Mouse (Mus musculus): ENCODE measurements around the gene Trpm4. TPM values are rescaled to one million over a fixed set of nuclear protein-coding genes. Genes with fewer than 3 reads are reported as not detected.

Gene Trpm4
- polyA plus RNA-seq (2012; rRNA removed) = 17.5 and 18.9 TPM in 2 replicates

GRCm38 (mm10) chr7:45333431-45333982 lies at the start of gene Trpm4:
TSS of gene Trpm4 (minus strand) at chr7:45333780.
- no peaks in the 10 kb centered on the region for H3K27me3 ChIP-seq (ENCODE audit: control insufficient read depth, insufficient read depth, low read length)
- no peak for TF ChIP-seq CTCF (IDR thresholded peaks at IDR 0.05; ENCODE audit: borderline replicate concordance, insufficient read depth, low read depth, low read length)
- peak; percentile 48; the same call in 1 of the 2 replicates for TF ChIP-seq POLR2A (IDR thresholded peaks at IDR 0.05; ENCODE audit: borderline replicate concordance, insufficient read depth, low read length)
- peaks cover 6% of the 10 kb centered on the region for H3K4me1 ChIP-seq (ENCODE audit: control insufficient read depth, insufficient read depth, low read length)
- DNase-seq = peak; percentile 65 to 76
- no peak within 1 kb of the TSS for H3K27ac ChIP-seq (ENCODE audit: insufficient read depth, low read length)
- peak within 1 kb of the TSS; percentile 74 for H3K4me3 ChIP-seq (replicated peaks; ENCODE audit: insufficient read depth, low read depth, low read length)
- under 1% methylated on average over 38 of the region's 38 CpGs for WGBS

- H3K4me1 ChIP-seq (ENCODE audit: control insufficient read depth, insufficient read depth, low read length) = no peaks in the 10 kb centered on the region
- WGBS = 36% methylated on average over 1 of the region's 1 CpGs
- no peak overlapping the region for H3K27ac ChIP-seq (ENCODE audit: insufficient read depth, low read length)
- H3K4me3 ChIP-seq (replicated peaks; ENCODE audit: insufficient read depth, low read depth, low read length) = no peak overlapping the region
- TF ChIP-seq POLR2A (IDR thresholded peaks at IDR 0.05; ENCODE audit: borderline replicate concordance, insufficient read depth, low read length) = no peak
- TF ChIP-seq CTCF (IDR thresholded peaks at IDR 0.05; ENCODE audit: borderline replicate concordance, insufficient read depth, low read depth, low read length) = no peak
- DNase-seq = no peak
- H3K27me3 ChIP-seq (ENCODE audit: control insufficient read depth, insufficient read depth, low read length) = no peaks in the 10 kb centered on the region
These were observed 42.5 kb upstream of the Trpm4 start for GRCm38 (mm10) chr7:45376057-45376456.

GRCm38 (mm10) chr7:45374620-45375019 lies 41.0 kb upstream of the Trpm4 start:
- DNase-seq = no peak
- TF ChIP-seq CTCF (IDR thresholded peaks at IDR 0.05; ENCODE audit: borderline replicate concordance, insufficient read depth, low read depth, low read length) (no peak), POLR2A (IDR thresholded peaks at IDR 0.05; ENCODE audit: borderline replicate concordance, insufficient read depth, low read length) (no peak)
- H3K27me3 ChIP-seq (ENCODE audit: control insufficient read depth, insufficient read depth, low read length) = no peaks in the 10 kb centered on the region
- WGBS = 91% methylated on average over 8 of the region's 8 CpGs
- H3K4me1 ChIP-seq (ENCODE audit: control insufficient read depth, insufficient read depth, low read length) = no peaks in the 10 kb centered on the region; the same call in 1 of the 2 replicates
- no peak overlapping the region for H3K4me3 ChIP-seq (replicated peaks; ENCODE audit: insufficient read depth, low read depth, low read length)
- H3K27ac ChIP-seq (ENCODE audit: insufficient read depth, low read length) = no peak overlapping the region

GRCm38 (mm10) chr7:45372371-45372770 lies 38.8 kb upstream of the Trpm4 start:
- no peak for TF ChIP-seq CTCF (IDR thresholded peaks at IDR 0.05; ENCODE audit: borderline replicate concordance, insufficient read depth, low read depth, low read length)
- TF ChIP-seq POLR2A (IDR thresholded peaks at IDR 0.05; ENCODE audit: borderline replicate concordance, insufficient read depth, low read length) = no peak
- 82% methylated on average over 5 of the region's 5 CpGs for WGBS
- no peak overlapping the region for H3K27ac ChIP-seq (ENCODE audit: insufficient read depth, low read length)
- no peak overlapping the region for H3K4me3 ChIP-seq (replicated peaks; ENCODE audit: insufficient read depth, low read depth, low read length)
- no peak for DNase-seq
- peaks cover 12% of the 10 kb centered on the region for H3K4me1 ChIP-seq (ENCODE audit: control insufficient read depth, insufficient read depth, low read length)
- no peaks in the 10 kb centered on the region for H3K27me3 ChIP-seq (ENCODE audit: control insufficient read depth, insufficient read depth, low read length)

GRCm38 (mm10) chr7:45370475-45371311 lies 37.1 kb upstream of the Trpm4 start, which contains the start of gene Lin7b:
TSS of gene Lin7b (minus strand) at chr7:45370583.
- Histone ChIP-seq H3K4me1 (ENCODE audit: control insufficient read depth, insufficient read depth, low read length) (peaks cover 12% of the 10 kb centered on the region), H3K27me3 (ENCODE audit: control insufficient read depth, insufficient read depth, low read length) (no peaks in the 10 kb centered on the region), H3K27ac (ENCODE audit: insufficient read depth, low read length) (peak within 1 kb of the TSS; percentile 12; the same call in 1 of the 2 replicates), H3K4me3 (replicated peaks; ENCODE audit: insufficient read depth, low read depth, low read length) (peak within 1 kb of the TSS; percentile 70)
- 12% methylated on average over 28 of the region's 28 CpGs for WGBS
- TF ChIP-seq POLR2A (IDR thresholded peaks at IDR 0.05; ENCODE audit: borderline replicate concordance, insufficient read depth, low read length) = no peak; the same call in 1 of the 2 replicates
- TF ChIP-seq CTCF (IDR thresholded peaks at IDR 0.05; ENCODE audit: borderline replicate concordance, insufficient read depth, low read depth, low read length) = no peak
- peak; percentile 89 for DNase-seq

GRCm38 (mm10) chr7:45369836-45370474 lies 36.4 kb upstream of the Trpm4 start:
- Histone ChIP-seq H3K27me3 (ENCODE audit: control insufficient read depth, insufficient read depth, low read length) (no peaks in the 10 kb centered on the region), H3K4me1 (ENCODE audit: control insufficient read depth, insufficient read depth, low read length) (peaks cover 12% of the 10 kb centered on the region), H3K4me3 (replicated peaks; ENCODE audit: insufficient read depth, low read depth, low read length) (peak overlapping the region; percentile 70), H3K27ac (ENCODE audit: insufficient read depth, low read length) (peak overlapping the region; percentile 12; the same call in 1 of the 2 replicates)
- peak in 1 of 2 experiments; percentile 40 for DNase-seq
- TF ChIP-seq POLR2A (IDR thresholded peaks at IDR 0.05; ENCODE audit: borderline replicate concordance, insufficient read depth, low read length) = 0 out of 2 replicates have a peak, but pooled peaks have one; percentile 15
- TF ChIP-seq CTCF (IDR thresholded peaks at IDR 0.05; ENCODE audit: borderline replicate concordance, insufficient read depth, low read depth, low read length) = no peak
- WGBS = 2% methylated on average over 52 of the region's 52 CpGs

- Histone ChIP-seq H3K27ac (ENCODE audit: insufficient read depth, low read length) (no peak overlapping the region), H3K4me1 (ENCODE audit: control insufficient read depth, insufficient read depth, low read length) (peaks cover 12% of the 10 kb centered on the region), H3K27me3 (ENCODE audit: control insufficient read depth, insufficient read depth, low read length) (no peaks in the 10 kb centered on the region), H3K4me3 (replicated peaks; ENCODE audit: insufficient read depth, low read depth, low read length) (no peak overlapping the region)
- TF ChIP-seq CTCF (IDR thresholded peaks at IDR 0.05; ENCODE audit: borderline replicate concordance, insufficient read depth, low read depth, low read length) (no peak), POLR2A (IDR thresholded peaks at IDR 0.05; ENCODE audit: borderline replicate concordance, insufficient read depth, low read length) (no peak)
- WGBS = 74% methylated on average over 16 of the region's 16 CpGs
- DNase-seq = no peak
These were observed 35.6 kb upstream of the Trpm4 start for GRCm38 (mm10) chr7:45369022-45369745.

Measured in cerebellum, adult 2 months (tissue).